Mouse (Mus musculus) kidney, embryonic 16.5 days (tissue): Measurements from ENCODE around the gene Gm49320. TPM values are rescaled to one million over a fixed set of nuclear protein-coding genes. Genes with fewer than 3 reads are reported as not detected.

Source experiments
- ATAC-seq: fragments of 200-750 bp; cut with Nextera tagmentation; 2 replicates; pipeline ENCODE4 v1.8.0; 2017; ENCODE audit warnings: moderate TSS enrichment; ENCODE audit not compliant: low FRiP score, low TSS enrichment
- H3K27ac ChIP-seq: fragments of 300-500 bp; sonication (generic); 2 replicates; pipeline ENCODE4 v1.5.1; 2014; ENCODE audit warnings: low read length
- H3K27me3 ChIP-seq: fragments of 300-500 bp; sonication (generic); 2 replicates; pipeline ENCODE4 v1.6.1; 2014; ENCODE audit warnings: low read length, control low read depth, mixed read lengths; ENCODE audit not compliant: insufficient read depth
- H3K36me3 ChIP-seq: fragments of 300-500 bp; sonication (generic); 2 replicates; pipeline ENCODE4 v1.6.1; 2014; ENCODE audit warnings: low read length, control low read depth, mixed read lengths; ENCODE audit not compliant: insufficient read depth
- H3K4me1 ChIP-seq: fragments of 300-500 bp; sonication (generic); 2 replicates; pipeline ENCODE4 v1.6.1; 2014; ENCODE audit warnings: low read length, control low read depth, mixed read lengths; ENCODE audit not compliant: insufficient read depth
- H3K4me2 ChIP-seq: fragments of 300-500 bp; sonication (generic); replicated peaks from 2 replicates; pipeline ENCODE4 v1.6.1; 2014; ENCODE audit warnings: low read depth, low read length
- H3K4me3 ChIP-seq: fragments of 300-500 bp; sonication (generic); 2 replicates; pipeline ENCODE4 v1.5.1; 2014; ENCODE audit warnings: mild to moderate bottlenecking, low read length
- H3K9ac ChIP-seq: fragments of 300-500 bp; sonication (generic); replicated peaks from 2 replicates; pipeline ENCODE4 v1.6.1; 2014; ENCODE audit warnings: low read length
- H3K9me3 ChIP-seq: fragments of 300-500 bp; sonication (generic); 2 replicates; pipeline ENCODE4 v1.6.1; 2016; ENCODE audit warnings: low read length, control low read depth
- WGBS: fragments of 180-500 bp; shearing (Covaris S2); extraction: QIAGEN DNeasy Blood & Tissue Kit; methylation state at CpG from one replicate; pipeline ENCODE4 v1.1.7; 2014; 5-methylcytosine and 5-hydroxymethylcytosine counted together
- polyA plus RNA-seq: library from polyadenylated mRNA; unstranded; fragments of >200 nt; fragmentation: Nextera tagmentation; extraction: Ambion mirVana; gene quantifications from 2 replicates; pipeline ENCODE4 v1.2.1, GENCODE M21; 2015

The Gm49320 gene
- polyA plus RNA-seq, 1 experiment from 2014 or later: 1.2 TPM

DNA sequence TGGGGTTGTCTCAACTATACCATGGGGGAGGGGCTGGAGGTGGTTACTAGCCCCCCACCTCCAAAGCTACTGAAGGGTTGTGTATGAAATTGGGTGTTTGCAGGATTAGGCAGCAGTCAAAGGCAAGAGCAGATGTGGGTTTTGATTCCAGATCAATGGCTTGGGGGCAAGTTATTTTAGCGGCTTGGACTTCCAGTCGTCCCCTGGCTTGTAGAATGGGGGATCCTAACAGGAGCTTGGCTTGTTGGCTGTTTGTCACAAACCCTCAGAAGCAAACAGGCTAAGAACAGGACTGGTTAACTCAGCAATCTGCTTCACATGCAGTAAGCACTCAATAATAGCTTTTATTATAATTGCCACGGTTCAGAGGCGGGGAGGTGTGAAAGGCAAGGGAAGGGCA lies 18.7 kb downstream of the Gm49320 start:
- Histone ChIP-seq H3K36me3 (peaks cover 53% of the 10 kb centered on the region), H3K27ac (no peak overlapping the region)

GRCm38 (mm10) chr8:4258233-4258632 lies 19.6 kb downstream of the Gm49320 start:
- no peaks in the 10 kb centered on the region for H3K27me3 ChIP-seq
- 3% methylated on average over 35 of the region's 35 CpGs for WGBS
- peaks cover 60% of the 10 kb centered on the region for H3K36me3 ChIP-seq
- peak overlapping the region; percentile 91 for H3K4me2 ChIP-seq
- H3K9me3 ChIP-seq: no peaks in the 10 kb centered on the region
- H3K4me1 ChIP-seq: peaks cover 31% of the 10 kb centered on the region
- H3K27ac ChIP-seq: peak overlapping the region; percentile 70; the same call in 1 of the 2 replicates
- H3K9ac ChIP-seq: peak overlapping the region; percentile 89
- H3K4me3 ChIP-seq: peak overlapping the region; percentile 86
- ATAC-seq: peak; percentile 50

More for the DNA sequence above, 18.7 kb downstream of the Gm49320 start:
- Histone ChIP-seq H3K4me2 (peak overlapping the region; percentile 91), H3K4me3 (peak overlapping the region; percentile 86), H3K9ac (peak overlapping the region; percentile 89; the same call in 1 of the 2 replicates), H3K4me1 (peaks cover 34% of the 10 kb centered on the region), H3K27me3 (no peaks in the 10 kb centered on the region), H3K9me3 (no peaks in the 10 kb centered on the region)
- 80% methylated on average over 4 of the region's 4 CpGs for WGBS
- ATAC-seq: no peak

GRCm38 (mm10) chr8:4258678-4259077 lies 20.0 kb downstream of the Gm49320 start:
- H3K4me2 ChIP-seq: peak overlapping the region; percentile 91
- WGBS: under 1% methylated on average over 32 of the region's 32 CpGs
- ATAC-seq: peak; percentile 66
- peak overlapping the region; percentile 70 for H3K27ac ChIP-seq
- peak overlapping the region; percentile 89 for H3K9ac ChIP-seq
- H3K27me3 ChIP-seq: no peaks in the 10 kb centered on the region
- no peaks in the 10 kb centered on the region for H3K9me3 ChIP-seq
- H3K36me3 ChIP-seq: peaks cover 60% of the 10 kb centered on the region
- peaks cover 28% of the 10 kb centered on the region for H3K4me1 ChIP-seq
- H3K4me3 ChIP-seq: peak overlapping the region; percentile 86

GRCm38 (mm10) chr8:4259125-4259804 lies 20.6 kb downstream of the Gm49320 start, which contains the start of gene Ctxn1:
Gene Ctxn1 (minus strand): TSS chr8:4259274.
- Histone ChIP-seq H3K27ac (peak within 1 kb of the TSS; percentile 70), H3K9ac (peak within 1 kb of the TSS; percentile 89), H3K36me3 (peaks cover 65% of the 10 kb centered on the region), H3K4me2 (peak within 1 kb of the TSS; percentile 91), H3K9me3 (no peaks in the 10 kb centered on the region), H3K4me3 (peak within 1 kb of the TSS; percentile 86), H3K27me3 (no peaks in the 10 kb centered on the region), H3K4me1 (peaks cover 23% of the 10 kb centered on the region)
- 4% methylated on average over 31 of the region's 33 CpGs for WGBS
- ATAC-seq: peak; percentile 92

GRCm38 (mm10) chr8:4259805-4260170 lies 21.1 kb downstream of the Gm49320 start:
- peaks cover 67% of the 10 kb centered on the region for H3K36me3 ChIP-seq
- H3K4me3 ChIP-seq: no peak overlapping the region
- H3K9ac ChIP-seq: peak overlapping the region; percentile 49; the same call in 1 of the 2 replicates
- 81% methylated on average over 4 of the region's 4 CpGs for WGBS
- H3K4me2 ChIP-seq: no peak overlapping the region
- H3K27me3 ChIP-seq: no peaks in the 10 kb centered on the region
- no peak for ATAC-seq
- no peaks in the 10 kb centered on the region for H3K9me3 ChIP-seq
- peak overlapping the region; percentile 61 for H3K27ac ChIP-seq
- H3K4me1 ChIP-seq: peaks cover 20% of the 10 kb centered on the region

DNA sequence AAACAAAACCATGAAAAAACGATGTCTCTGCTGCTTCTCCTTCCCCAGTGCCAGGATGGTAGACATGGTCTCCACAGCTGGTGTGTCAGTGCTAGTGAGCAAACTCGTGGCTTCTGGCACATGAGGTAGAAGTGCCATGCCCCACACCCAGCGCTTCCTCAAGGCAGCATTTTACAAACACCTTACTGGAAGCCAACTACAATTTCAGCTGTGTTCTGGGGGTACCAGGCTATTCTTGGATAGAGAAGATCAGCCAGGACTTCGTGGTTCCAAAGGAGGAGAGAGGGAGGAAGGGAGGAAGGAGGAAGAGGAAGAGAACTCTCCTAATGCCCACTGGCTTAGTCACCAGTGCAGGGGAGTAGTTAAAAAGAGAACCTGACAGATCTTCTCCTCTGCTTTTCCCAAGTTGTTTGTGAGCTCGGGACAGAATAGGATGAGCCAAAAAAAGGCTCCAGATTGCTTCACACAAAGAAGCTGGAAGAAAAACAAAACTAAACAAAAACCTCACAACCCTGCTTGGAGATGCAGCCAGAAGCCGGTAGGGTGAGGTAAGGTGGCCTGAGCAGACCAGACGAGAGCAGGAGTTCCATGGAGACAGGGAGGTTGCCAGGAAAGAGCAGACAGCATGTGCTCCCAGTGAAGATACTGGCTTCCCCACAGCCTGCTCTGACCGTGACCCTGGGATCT lies 24.6 kb downstream of the Gm49320 start:
- Histone ChIP-seq H3K36me3 (peaks cover 77% of the 10 kb centered on the region), H3K4me1 (peaks cover 7% of the 10 kb centered on the region; the same call in 1 of the 2 replicates), H3K9me3 (no peaks in the 10 kb centered on the region), H3K27ac (no peak overlapping the region), H3K4me3 (no peak overlapping the region), H3K4me2 (no peak overlapping the region), H3K27me3 (no peaks in the 10 kb centered on the region), H3K9ac (no peak overlapping the region)
- no peak for ATAC-seq
- 85% methylated on average over 8 of the region's 8 CpGs for WGBS

- ATAC-seq: no peak
- Histone ChIP-seq H3K36me3 (peaks cover 85% of the 10 kb centered on the region), H3K27me3 (no peaks in the 10 kb centered on the region), H3K9me3 (no peaks in the 10 kb centered on the region), H3K4me2 (no peak overlapping the region), H3K27ac (no peak overlapping the region), H3K4me1 (no peaks in the 10 kb centered on the region), H3K4me3 (no peak overlapping the region), H3K9ac (no peak overlapping the region)
- WGBS: 91% methylated on average over 15 of the region's 15 CpGs
Measured at GRCm38 (mm10) chr8:4265160-4265914, 26.7 kb downstream of the Gm49320 start.

DNA sequence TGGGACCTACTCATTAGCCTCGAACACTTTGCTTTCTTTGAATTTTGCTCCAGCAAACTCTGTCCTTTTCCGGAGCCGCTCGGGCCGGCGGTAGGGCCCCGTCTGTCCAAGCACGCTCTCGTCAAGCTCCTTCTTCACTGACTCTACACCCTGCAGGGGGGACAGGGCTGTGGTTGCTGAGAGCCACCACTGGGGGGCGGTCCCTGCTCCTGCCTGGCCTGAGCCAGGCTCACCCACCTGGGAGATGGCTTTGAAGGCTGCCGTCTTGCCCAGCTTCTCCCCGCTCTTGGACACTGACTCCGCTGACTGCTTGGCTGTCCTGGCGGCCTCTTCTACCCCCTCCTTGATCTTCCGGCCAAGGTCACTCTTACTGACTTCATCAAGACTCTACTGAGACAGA lies 29.0 kb downstream of the Gm49320 start:
- no peak overlapping the region for H3K9ac ChIP-seq
- peaks cover 72% of the 10 kb centered on the region for H3K36me3 ChIP-seq
- no peaks in the 10 kb centered on the region for H3K27me3 ChIP-seq
- no peak overlapping the region for H3K4me2 ChIP-seq
- H3K4me1 ChIP-seq: no peaks in the 10 kb centered on the region
- no peak overlapping the region for H3K27ac ChIP-seq
- 83% methylated on average over 15 of the region's 15 CpGs for WGBS
- no peaks in the 10 kb centered on the region for H3K9me3 ChIP-seq
- no peak overlapping the region for H3K4me3 ChIP-seq
- ATAC-seq: peak; percentile 70

DNA sequence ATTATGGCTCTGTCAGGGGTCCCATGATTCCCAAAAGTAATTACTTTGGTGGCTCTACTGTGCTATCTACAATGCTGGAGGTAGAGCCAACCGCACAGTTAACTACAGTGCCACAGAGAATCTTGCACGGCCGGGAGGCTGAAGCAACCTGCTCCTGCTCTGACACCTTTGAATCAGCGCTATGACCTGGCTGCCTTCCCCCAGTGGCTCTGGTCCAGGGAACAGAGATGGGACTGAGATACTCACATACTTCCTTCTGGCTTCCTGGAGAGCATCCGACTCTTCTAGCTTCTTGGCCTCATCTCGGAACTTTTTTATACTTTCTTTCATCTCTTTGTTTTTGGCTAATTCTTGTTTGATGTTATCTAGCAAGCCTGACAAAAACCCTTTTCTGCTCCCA lies 30.9 kb downstream of the Gm49320 start:
- Histone ChIP-seq H3K27me3 (no peaks in the 10 kb centered on the region), H3K4me2 (no peak overlapping the region), H3K9ac (no peak overlapping the region), H3K9me3 (no peaks in the 10 kb centered on the region), H3K4me1 (peaks cover 2% of the 10 kb centered on the region; the same call in 1 of the 2 replicates), H3K4me3 (no peak overlapping the region), H3K36me3 (peaks cover 70% of the 10 kb centered on the region), H3K27ac (no peak overlapping the region)
- ATAC-seq: no peak
- WGBS: 94% methylated on average over 6 of the region's 6 CpGs
